Mouse (Mus musculus): ENCODE measurements around the gene Ncoa7. TPM values are rescaled to one million over a fixed set of nuclear protein-coding genes. Genes with fewer than 3 reads are reported as not detected.
A peak's percentile ranks its signal among the peaks of the same experiment; 100 is the strongest.

Gene Ncoa7
- polyA plus RNA-seq, 1 experiment from 2014 or later, result 13.7 TPM

DNA sequence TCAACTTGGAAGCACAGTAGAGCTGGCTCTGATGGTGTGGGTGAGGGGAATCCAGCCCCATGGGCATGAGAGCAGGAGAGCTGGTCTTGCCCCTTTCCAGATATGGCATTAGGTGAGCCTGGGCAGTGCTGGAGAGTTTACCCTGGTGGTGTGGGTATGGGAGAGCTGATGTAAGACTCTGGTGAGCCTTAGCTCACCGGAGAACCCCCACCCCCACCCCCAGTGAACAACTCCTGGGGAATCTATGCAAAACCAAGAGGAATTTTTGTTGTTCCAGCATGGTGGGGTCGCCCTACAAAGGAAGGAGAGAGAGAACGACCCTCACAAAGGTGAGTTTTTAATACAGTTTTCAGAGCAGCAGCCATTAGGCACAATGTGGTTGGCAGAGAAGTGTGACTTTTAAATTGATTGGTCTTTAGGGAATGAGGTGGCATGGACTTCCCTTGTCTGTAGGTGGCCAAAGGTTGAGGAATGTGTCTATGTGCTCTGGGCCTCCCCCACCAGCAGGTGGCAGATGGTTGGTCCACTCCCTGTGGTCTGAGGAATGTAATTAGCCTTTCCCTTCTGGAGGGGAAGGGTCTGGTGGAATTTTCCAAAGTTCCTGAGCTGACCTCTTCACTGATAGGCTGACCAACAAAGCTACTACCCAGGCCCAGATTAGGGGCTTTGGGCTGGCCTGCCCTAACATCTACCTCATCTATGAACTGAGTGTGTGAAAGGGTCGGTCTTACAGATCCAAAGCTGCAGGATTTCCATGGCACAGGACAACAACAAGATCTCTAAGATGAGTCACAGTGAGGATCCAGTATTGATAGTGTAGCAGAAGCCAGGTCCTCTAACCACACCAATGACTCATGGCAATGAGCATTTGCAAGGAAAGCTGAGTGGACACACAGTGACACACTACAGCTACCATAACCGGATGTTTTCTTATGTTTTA, 73.7 kb downstream of the Ncoa7 start:
- 0 out of 2 replicates have a peak, but pooled peaks have one; percentile 41 for ATAC-seq (replicated peaks)
- no peak overlapping the region for H3K4me2 ChIP-seq (replicated peaks)

DNA sequence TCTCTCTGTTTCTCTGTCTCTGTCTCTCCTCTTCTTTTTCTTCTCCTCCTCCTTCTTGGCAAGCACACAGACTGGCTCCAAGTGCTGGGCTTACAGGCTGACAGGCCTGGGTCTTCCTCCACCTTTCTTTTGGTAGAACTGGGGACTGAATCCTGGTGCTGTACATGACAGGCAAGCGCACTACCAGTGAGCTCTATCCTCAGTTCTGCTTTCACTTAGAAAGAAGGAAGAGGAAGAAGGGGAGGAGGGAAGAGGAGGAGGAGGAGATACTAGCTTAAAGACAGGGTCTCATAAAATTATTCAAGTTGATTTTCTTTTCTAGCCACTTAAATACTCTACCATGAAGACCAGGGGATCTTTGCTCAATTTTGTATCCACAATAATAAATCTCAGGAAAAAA, 80.1 kb downstream of the Ncoa7 start:
- H3K36me3 ChIP-seq, result 0 out of 2 replicates have a peak, but pooled peaks cover 3% of the 10 kb centered on the region
- no peak overlapping the region for H3K27ac ChIP-seq (replicated peaks)
- H3K9ac ChIP-seq (replicated peaks), result no peak overlapping the region
- H3K4me1 ChIP-seq, result no peaks in the 10 kb centered on the region
- WGBS, result 96% methylated on average over 1 of the region's 1 CpGs
- H3K4me2 ChIP-seq (replicated peaks), result no peak overlapping the region
- no peaks in the 10 kb centered on the region for H3K9me3 ChIP-seq
- H3K27me3 ChIP-seq, result no peaks in the 10 kb centered on the region
- no peak for ATAC-seq (replicated peaks)
- H3K4me3 ChIP-seq, result no peak overlapping the region

More for the DNA sequence above, 73.7 kb downstream of the Ncoa7 start:
- H3K27ac ChIP-seq (replicated peaks), result no peak overlapping the region
- no peaks in the 10 kb centered on the region for H3K27me3 ChIP-seq
- H3K36me3 ChIP-seq, result no peaks in the 10 kb centered on the region
- WGBS, result 80% methylated on average over 5 of the region's 5 CpGs
- H3K4me1 ChIP-seq, result no peaks in the 10 kb centered on the region
- no peak overlapping the region for H3K9ac ChIP-seq (replicated peaks)
- H3K9me3 ChIP-seq, result no peaks in the 10 kb centered on the region
- H3K4me3 ChIP-seq, result no peak overlapping the region

DNA sequence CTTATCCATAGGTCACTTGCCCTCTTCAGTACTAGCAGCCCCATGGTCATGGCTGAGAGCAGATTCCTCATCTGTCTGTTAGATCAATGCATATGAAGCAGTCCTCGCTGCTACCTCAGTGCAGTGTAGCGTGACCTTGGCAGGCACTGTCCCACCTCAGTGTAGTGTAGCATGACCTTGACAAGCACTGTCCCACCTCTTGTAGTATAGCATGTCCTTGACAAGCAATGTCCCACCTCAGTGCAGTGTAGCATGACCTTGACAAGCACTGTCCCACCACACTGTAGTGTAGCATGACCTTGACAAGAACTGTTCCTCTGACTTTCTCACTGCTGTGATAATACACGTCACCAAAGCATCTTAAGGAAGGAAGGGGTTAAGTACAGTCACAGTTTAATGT, 82.6 kb downstream of the Ncoa7 start:
- H3K4me2 ChIP-seq (replicated peaks), result no peak overlapping the region
- ATAC-seq (replicated peaks), result no peak; the same call in 1 of the 2 replicates
- H3K4me3 ChIP-seq, result no peak overlapping the region
- no peaks in the 10 kb centered on the region for H3K9me3 ChIP-seq
- H3K27me3 ChIP-seq, result no peaks in the 10 kb centered on the region
- no peak overlapping the region for H3K27ac ChIP-seq (replicated peaks)
- 87% methylated on average over 3 of the region's 3 CpGs for WGBS
- no peaks in the 10 kb centered on the region for H3K4me1 ChIP-seq
- H3K9ac ChIP-seq (replicated peaks), result no peak overlapping the region
- 0 out of 2 replicates have a peak, but pooled peaks cover 3% of the 10 kb centered on the region for H3K36me3 ChIP-seq

DNA sequence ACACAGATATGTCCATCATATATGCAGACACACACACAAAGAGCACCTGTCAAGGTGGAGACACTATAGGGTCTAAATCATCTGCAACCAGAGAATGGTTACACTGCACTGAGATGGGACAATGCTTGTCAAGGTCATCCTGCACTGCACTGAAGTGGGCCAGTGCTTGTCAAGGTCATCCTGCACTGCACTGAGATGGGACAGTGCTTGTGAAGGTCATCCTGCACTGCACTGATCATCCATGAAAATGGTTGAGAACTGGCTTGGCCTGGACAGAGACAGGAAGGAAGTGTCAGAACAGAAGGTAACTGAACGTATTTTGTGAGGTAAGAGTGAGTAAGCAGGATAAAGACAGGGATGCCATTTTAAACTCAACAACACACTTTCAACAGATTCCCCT, 83.2 kb downstream of the Ncoa7 start:
- 0 out of 2 replicates have a peak, but pooled peaks cover 3% of the 10 kb centered on the region for H3K36me3 ChIP-seq
- no peaks in the 10 kb centered on the region for H3K4me1 ChIP-seq
- no peaks in the 10 kb centered on the region for H3K9me3 ChIP-seq
- no peak overlapping the region for H3K9ac ChIP-seq (replicated peaks)
- H3K4me2 ChIP-seq (replicated peaks), result no peak overlapping the region
- no peaks in the 10 kb centered on the region for H3K27me3 ChIP-seq
- no peak overlapping the region for H3K27ac ChIP-seq (replicated peaks)
- no peak for ATAC-seq (replicated peaks)
- no peak overlapping the region for H3K4me3 ChIP-seq
- WGBS, result 75% methylated on average over 1 of the region's 1 CpGs

DNA sequence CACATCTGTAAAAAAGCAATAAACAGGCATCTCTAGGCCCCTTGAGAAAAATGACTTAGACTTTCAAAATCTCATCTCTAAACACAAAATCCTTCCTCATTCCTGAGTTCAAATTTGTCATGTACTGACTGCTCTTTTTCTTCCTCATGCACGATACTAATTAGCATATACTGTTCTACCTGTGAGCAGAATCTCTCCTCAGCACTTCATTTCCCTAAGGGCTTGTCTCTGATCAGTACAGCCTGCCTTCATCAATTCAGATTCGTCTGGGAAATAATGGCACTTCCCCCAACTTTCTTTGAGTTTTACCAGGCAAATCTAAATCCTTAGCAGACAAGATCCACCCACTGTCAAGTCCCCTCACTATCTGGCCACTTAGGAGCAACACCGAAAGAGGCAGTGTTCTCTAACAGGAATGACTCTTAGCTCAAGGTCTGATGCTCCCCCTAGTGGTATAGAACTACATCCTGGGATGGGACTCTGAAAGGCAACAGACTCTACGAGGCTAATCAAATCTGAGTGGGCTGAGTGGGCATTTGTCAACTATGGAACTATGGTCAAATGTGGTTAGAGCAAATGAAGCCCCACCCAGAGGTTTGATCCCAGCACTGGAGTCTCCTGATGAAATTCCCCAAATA, 84.3 kb downstream of the Ncoa7 start:
- Histone ChIP-seq H3K9ac (replicated peaks) (no peak overlapping the region), H3K27ac (replicated peaks) (no peak overlapping the region), H3K9me3 (no peaks in the 10 kb centered on the region), H3K4me3 (no peak overlapping the region), H3K27me3 (no peaks in the 10 kb centered on the region), H3K4me2 (replicated peaks) (no peak overlapping the region), H3K4me1 (no peaks in the 10 kb centered on the region), H3K36me3 (0 out of 2 replicates have a peak, but pooled peaks cover 3% of the 10 kb centered on the region)
- 25% methylated on average over 4 of the region's 4 CpGs for WGBS
- ATAC-seq (replicated peaks), result peak; percentile 88

DNA sequence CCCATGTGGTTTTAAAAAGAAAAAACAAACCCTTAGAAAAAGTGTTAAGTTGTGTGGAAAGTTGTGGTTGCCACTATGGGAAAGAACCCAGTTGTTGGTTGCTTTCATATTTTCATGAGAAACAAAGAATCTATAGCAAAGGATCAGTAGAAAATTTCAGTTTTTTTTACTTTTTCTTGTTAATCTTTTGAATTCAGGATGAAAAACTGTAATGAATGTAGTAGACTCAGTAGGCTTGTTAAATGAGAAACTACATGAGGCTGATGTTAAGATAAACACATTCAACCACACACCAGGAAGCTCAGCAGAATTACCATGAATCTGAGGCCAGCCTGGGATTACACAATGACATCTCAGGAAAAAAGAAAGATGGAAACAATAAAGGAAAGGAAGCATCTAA, 87.0 kb downstream of the Ncoa7 start:
- H3K27ac ChIP-seq (replicated peaks), result no peak overlapping the region
- 0 out of 2 replicates have a peak, but pooled peaks cover 3% of the 10 kb centered on the region for H3K36me3 ChIP-seq
- no peak overlapping the region for H3K4me3 ChIP-seq
- ATAC-seq (replicated peaks), result no peak
- no peaks in the 10 kb centered on the region for H3K4me1 ChIP-seq
- H3K4me2 ChIP-seq (replicated peaks), result no peak overlapping the region
- H3K27me3 ChIP-seq, result no peaks in the 10 kb centered on the region
- H3K9me3 ChIP-seq, result no peaks in the 10 kb centered on the region; the same call in 1 of the 2 replicates
- no peak overlapping the region for H3K9ac ChIP-seq (replicated peaks)

DNA sequence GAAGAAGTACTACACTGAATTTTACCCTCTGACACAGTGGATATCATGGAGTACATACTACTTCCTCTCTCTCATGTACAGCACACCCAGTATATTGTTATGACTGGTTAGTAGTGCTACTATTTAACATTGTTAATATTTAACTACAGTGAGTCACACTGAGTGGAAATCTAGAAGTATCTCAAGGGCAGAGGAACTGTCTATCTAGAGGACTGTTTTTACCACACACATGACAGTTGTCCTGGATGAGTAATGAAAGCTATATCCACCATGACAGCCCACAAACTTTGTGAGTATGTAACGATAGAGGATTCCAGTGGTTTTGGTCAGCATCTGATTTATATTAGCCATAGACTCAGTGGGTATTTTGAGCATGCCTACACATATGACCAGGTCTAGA, 90.6 kb downstream of the Ncoa7 start:
- ATAC-seq (replicated peaks), result no peak
- Histone ChIP-seq H3K9me3 (no peaks in the 10 kb centered on the region; the same call in 1 of the 2 replicates), H3K4me3 (no peak overlapping the region), H3K27me3 (no peaks in the 10 kb centered on the region), H3K9ac (replicated peaks) (no peak overlapping the region), H3K36me3 (no peaks in the 10 kb centered on the region), H3K4me1 (no peaks in the 10 kb centered on the region), H3K27ac (replicated peaks) (no peak overlapping the region), H3K4me2 (replicated peaks) (no peak overlapping the region)
- WGBS, result 95% methylated on average over 1 of the region's 1 CpGs

DNA sequence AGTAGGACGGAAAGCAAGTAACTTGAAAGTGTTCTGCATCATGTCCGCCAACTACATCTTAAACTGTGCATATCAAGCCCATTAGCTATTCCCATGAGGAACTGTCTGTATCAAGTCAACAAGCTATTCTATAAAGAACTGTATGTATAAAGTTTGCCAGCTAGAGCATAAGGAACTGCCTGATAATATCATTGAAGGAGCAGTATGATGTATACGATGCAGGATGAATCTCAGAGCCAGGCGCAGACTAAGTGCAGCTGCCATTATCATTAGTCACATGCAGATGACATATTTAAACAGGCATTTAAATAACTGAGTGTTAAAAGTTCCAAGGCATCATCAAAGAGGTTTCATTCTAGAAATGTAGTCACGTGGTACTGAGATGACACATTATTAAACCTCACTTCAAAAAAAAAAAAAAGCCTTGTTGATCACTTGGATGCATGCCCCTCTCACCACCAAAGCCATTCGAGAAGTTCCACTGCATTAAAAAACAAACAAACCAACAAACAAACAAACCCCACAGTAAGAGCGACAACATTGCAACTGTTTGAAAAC, 93.2 kb downstream of the Ncoa7 start:
- Histone ChIP-seq H3K27ac (replicated peaks) (no peak overlapping the region), H3K9ac (replicated peaks) (no peak overlapping the region), H3K4me3 (no peak overlapping the region), H3K36me3 (no peaks in the 10 kb centered on the region), H3K4me1 (no peaks in the 10 kb centered on the region), H3K9me3 (no peaks in the 10 kb centered on the region; the same call in 1 of the 2 replicates), H3K27me3 (no peaks in the 10 kb centered on the region), H3K4me2 (replicated peaks) (no peak overlapping the region)
- 85% methylated on average over 7 of the region's 7 CpGs for WGBS
- ATAC-seq (replicated peaks), result peak; percentile 51

DNA sequence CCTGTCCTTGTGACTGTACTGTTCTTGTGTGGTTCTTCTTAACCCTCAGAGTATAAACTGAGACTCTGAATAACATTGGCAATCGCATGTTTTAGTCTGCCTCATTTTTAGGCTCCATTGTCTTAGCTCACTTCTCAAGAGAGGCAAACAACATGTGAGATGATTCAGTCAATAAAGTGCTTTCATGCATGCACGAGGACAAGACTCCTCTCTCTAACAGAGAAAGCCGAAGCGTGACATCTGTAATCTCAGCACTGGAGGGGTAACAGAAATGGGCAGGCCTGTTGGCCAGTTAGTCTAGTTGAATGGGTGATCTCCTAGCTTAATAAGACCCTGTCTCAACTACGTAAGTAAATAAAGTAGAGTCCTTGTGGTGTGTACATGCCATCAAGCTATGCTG, 95.1 kb downstream of the Ncoa7 start:
- 82% methylated on average over 5 of the region's 5 CpGs for WGBS
- Histone ChIP-seq H3K4me3 (no peak overlapping the region), H3K36me3 (no peaks in the 10 kb centered on the region), H3K4me2 (replicated peaks) (no peak overlapping the region), H3K27ac (replicated peaks) (no peak overlapping the region), H3K27me3 (no peaks in the 10 kb centered on the region), H3K9ac (replicated peaks) (no peak overlapping the region), H3K9me3 (no peaks in the 10 kb centered on the region; the same call in 1 of the 2 replicates), H3K4me1 (no peaks in the 10 kb centered on the region)
- no peak for ATAC-seq (replicated peaks)

DNA sequence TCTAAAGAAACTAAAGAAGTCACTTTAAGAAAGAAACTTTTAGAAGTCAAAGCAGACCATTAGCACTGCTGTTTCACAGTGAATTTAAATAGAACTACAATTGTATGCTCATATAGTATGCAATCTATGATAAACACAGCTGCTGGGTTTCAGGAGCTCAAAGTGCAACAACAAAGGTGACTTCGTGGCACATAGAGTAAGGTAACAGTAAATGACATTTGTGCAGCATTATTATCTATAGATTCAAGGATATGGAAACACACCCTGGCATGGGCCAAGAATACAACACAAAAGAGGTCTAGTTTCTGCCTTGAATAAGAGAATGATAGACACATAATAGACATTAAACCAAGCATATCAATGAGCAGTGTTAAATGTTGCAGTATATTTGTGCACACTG, 100.5 kb downstream of the Ncoa7 start:
- Histone ChIP-seq H3K4me1 (no peaks in the 10 kb centered on the region), H3K4me2 (replicated peaks) (no peak overlapping the region), H3K36me3 (peaks cover 4% of the 10 kb centered on the region; the same call in 1 of the 2 replicates), H3K4me3 (no peak overlapping the region), H3K27me3 (no peaks in the 10 kb centered on the region), H3K27ac (replicated peaks) (no peak overlapping the region), H3K9me3 (no peaks in the 10 kb centered on the region), H3K9ac (replicated peaks) (no peak overlapping the region)
- 80% methylated on average over 1 of the region's 1 CpGs for WGBS
- ATAC-seq (replicated peaks), result no peak

DNA sequence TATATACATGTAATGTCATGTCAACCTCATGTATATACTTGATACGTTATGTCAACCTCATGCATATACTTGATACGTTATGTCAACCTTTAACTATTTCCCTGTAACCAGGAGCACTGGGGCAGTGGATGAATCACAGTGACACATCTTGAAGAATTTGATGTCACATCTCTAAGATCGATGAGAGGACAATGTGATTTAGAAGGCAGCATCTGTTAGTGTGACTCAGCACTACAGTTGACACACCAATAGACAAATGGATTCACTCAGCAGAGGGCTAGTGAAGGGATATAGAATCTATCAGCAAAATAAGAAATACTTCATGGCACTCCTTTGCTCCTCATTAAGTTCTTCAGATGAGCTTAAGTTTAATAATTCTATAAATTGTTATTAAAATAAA, 116.3 kb downstream of the Ncoa7 start:
- Histone ChIP-seq H3K9ac (replicated peaks) (no peak overlapping the region), H3K36me3 (peaks cover 12% of the 10 kb centered on the region; the same call in 1 of the 2 replicates), H3K4me2 (replicated peaks) (no peak overlapping the region), H3K27ac (replicated peaks) (no peak overlapping the region), H3K9me3 (no peaks in the 10 kb centered on the region), H3K27me3 (no peaks in the 10 kb centered on the region), H3K4me1 (no peaks in the 10 kb centered on the region), H3K4me3 (no peak overlapping the region)
- 92% methylated on average over 3 of the region's 3 CpGs for WGBS
- ATAC-seq (replicated peaks), result no peak

DNA sequence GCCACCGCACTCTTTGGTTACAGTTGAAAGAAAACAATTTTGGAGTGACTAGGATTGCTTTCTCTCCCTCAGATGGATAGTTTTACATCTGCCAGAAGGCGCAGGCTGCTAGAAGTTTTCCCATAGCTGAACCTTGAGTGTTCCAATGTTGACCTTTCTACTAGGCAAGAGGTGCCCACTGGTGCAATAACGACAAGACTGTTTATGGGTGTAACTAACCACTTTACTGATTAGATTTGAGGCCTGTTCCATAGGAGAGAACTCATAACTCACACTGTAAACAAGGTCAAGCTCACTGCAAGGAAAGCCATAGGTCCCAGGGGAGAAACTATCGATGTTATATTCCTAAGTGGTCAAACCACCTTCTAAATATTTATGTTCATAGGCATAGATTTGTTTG, 119.7 kb downstream of the Ncoa7 start:
- Histone ChIP-seq H3K9ac (replicated peaks) (no peak overlapping the region), H3K4me3 (no peak overlapping the region), H3K36me3 (no peaks in the 10 kb centered on the region), H3K4me1 (no peaks in the 10 kb centered on the region), H3K4me2 (replicated peaks) (no peak overlapping the region), H3K27me3 (no peaks in the 10 kb centered on the region), H3K9me3 (no peaks in the 10 kb centered on the region), H3K27ac (replicated peaks) (no peak overlapping the region)
- 95% methylated on average over 4 of the region's 4 CpGs for WGBS
- ATAC-seq (replicated peaks), result no peak
